Mouse (Mus musculus): ENCODE measurements around the gene Ptcra.
A peak's percentile ranks its signal among the peaks of the same experiment; 100 is the strongest.
"Not testable (repeated sequence)": the region's sequence is repeated elsewhere in the genome, so short reads cannot be mapped to it uniquely, and the experiment has no call there.

Gene Ptcra

GRCm38 (mm10) chr17:46763544-46763943 is at the start of gene Ptcra:
Gene Ptcra, minus strand, starts transcription at chr17:46763712.
- DNase-seq (ENCODE audit: low spot score in 2 of 2): no peak

- DNase-seq (ENCODE audit: low spot score in 2 of 2): no peak
Measured at GRCm38 (mm10) chr17:46812442-46812841, 48.9 kb upstream of the Ptcra start.

- no peak for DNase-seq (ENCODE audit: low spot score in 2 of 2)
Measured at GRCm38 (mm10) chr17:46810672-46811071, 47.2 kb upstream of the Ptcra start.

GRCm38 (mm10) chr17:46809131-46809830 is 45.8 kb upstream of the Ptcra start:
- DNase-seq (ENCODE audit: low spot score in 2 of 2): no peak

GRCm38 (mm10) chr17:46808376-46808775 is 44.9 kb upstream of the Ptcra start:
- no peak for DNase-seq (ENCODE audit: low spot score in 2 of 2)

- DNase-seq (ENCODE audit: low spot score in 2 of 2): no peak
Measured at GRCm38 (mm10) chr17:46801761-46802160, 38.2 kb upstream of the Ptcra start.

- no peak for DNase-seq (ENCODE audit: low spot score in 2 of 2)
Measured at GRCm38 (mm10) chr17:46799680-46800079, 36.2 kb upstream of the Ptcra start.

- no peak for DNase-seq (ENCODE audit: low spot score in 2 of 2)
Measured at GRCm38 (mm10) chr17:46797386-46797785, 33.9 kb upstream of the Ptcra start.

GRCm38 (mm10) chr17:46796743-46797142 is 33.2 kb upstream of the Ptcra start:
- no peak for DNase-seq (ENCODE audit: low spot score in 2 of 2)

GRCm38 (mm10) chr17:46792963-46793362 is 29.5 kb upstream of the Ptcra start:
- no peak for DNase-seq (ENCODE audit: low spot score in 2 of 2)

- not testable (repeated sequence) for DNase-seq (ENCODE audit: low spot score in 2 of 2)
Measured at GRCm38 (mm10) chr17:46787974-46788373, 24.5 kb upstream of the Ptcra start.

GRCm38 (mm10) chr17:46786952-46787351 is 23.4 kb upstream of the Ptcra start:
- no peak for DNase-seq (ENCODE audit: low spot score in 2 of 2)

GRCm38 (mm10) chr17:46783222-46783565 is 19.7 kb upstream of the Ptcra start:
- no peak for DNase-seq (ENCODE audit: low spot score in 2 of 2)

GRCm38 (mm10) chr17:46782341-46783221 is 19.1 kb upstream of the Ptcra start, which contains the start of gene Rpl7l1:
Gene Rpl7l1, minus strand, starts transcription at chr17:46782672.
- peak; percentile 87 to 90 for DNase-seq (ENCODE audit: low spot score in 2 of 2)

- DNase-seq (ENCODE audit: low spot score in 2 of 2): no peak
Measured at GRCm38 (mm10) chr17:46781876-46782275, 18.4 kb upstream of the Ptcra start.

GRCm38 (mm10) chr17:46776087-46776486 is 12.6 kb upstream of the Ptcra start:
- DNase-seq (ENCODE audit: low spot score in 2 of 2): no peak

- DNase-seq (ENCODE audit: low spot score in 2 of 2): no peak
Measured at GRCm38 (mm10) chr17:46775070-46775469, 11.6 kb upstream of the Ptcra start.

GRCm38 (mm10) chr17:46774131-46774472 is 10.6 kb upstream of the Ptcra start:
- DNase-seq (ENCODE audit: low spot score in 2 of 2): no peak

- no peak for DNase-seq (ENCODE audit: low spot score in 2 of 2)
Measured at GRCm38 (mm10) chr17:46773278-46774130, 10.0 kb upstream of the Ptcra start.

- peak; percentile 57 to 71 for DNase-seq (ENCODE audit: low spot score in 2 of 2)
Measured at GRCm38 (mm10) chr17:46772404-46773277, 9.1 kb upstream of the Ptcra start, which contains the start of gene 2310039H08Rik. Gene 2310039H08Rik, plus strand, starts transcription at chr17:46772635.

GRCm38 (mm10) chr17:46772038-46772403 is 8.5 kb upstream of the Ptcra start:
- no peak for DNase-seq (ENCODE audit: low spot score in 2 of 2)

Data from spleen, postnatal 14 days (tissue).